Mouse (Mus musculus): ENCODE measurements around the gene Ifnar1.

DNA sequence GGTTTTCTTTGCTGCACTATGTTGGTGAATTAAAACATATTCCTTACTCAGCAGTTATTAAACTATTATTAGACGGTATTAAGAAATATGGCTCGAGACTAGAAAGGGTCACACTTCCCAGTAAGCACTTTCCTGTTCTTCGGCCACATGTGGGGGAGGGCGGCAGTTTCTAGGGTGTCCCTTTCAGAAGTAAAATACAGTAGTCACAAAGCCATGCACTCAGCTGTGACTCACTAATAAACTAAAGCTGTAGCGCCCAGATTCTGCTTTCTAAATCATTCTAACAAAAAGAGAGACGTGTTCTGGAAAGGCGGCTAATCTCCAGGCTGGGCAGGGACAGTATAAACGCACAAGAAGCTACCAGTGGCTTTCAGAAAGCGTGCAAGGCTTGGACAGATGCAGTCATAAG is 23.3 kb upstream of the Ifnar1 start:
- TF ChIP-seq CTCF (IDR thresholded peaks at IDR 0.05; ENCODE audit: borderline replicate concordance, insufficient read depth, low read depth, low read length) = no peak
- no peak for TF ChIP-seq POLR2A (IDR thresholded peaks at IDR 0.05; ENCODE audit: borderline replicate concordance, insufficient read depth, low read length)

Data from cerebellum, adult 2 months (tissue).